Mouse (Mus musculus): ENCODE measurements around the gene Olfr455.

The Olfr455 gene

DNA sequence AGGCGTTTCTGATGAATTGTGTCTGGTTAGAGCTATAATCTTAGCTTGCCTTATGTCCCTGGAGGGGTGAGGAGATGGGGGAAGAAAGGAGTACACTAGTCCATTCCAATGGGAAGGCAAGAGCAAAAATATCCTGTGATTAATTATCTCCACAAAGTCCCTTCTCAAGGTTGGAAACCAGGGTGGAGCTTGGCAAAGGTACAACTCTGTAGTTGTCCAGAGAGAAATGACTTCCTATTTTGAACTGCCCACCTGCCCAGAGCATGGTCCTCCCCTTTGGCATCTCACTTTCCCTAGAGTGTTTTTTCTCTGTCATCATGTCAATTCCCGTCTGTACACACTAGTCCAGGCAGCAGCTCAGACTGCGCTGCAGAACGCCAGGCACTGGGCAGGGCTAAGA, at the start of gene Olfr455:
Gene Olfr455, minus strand, starts transcription at position 127 of the 400 bp plus-strand sequence.
- DNase-seq = peak; percentile 4 to 5

GRCm38 (mm10) chr6:42593138-42593882, 45.9 kb upstream of the Olfr455 start:
- no peak for DNase-seq

DNA sequence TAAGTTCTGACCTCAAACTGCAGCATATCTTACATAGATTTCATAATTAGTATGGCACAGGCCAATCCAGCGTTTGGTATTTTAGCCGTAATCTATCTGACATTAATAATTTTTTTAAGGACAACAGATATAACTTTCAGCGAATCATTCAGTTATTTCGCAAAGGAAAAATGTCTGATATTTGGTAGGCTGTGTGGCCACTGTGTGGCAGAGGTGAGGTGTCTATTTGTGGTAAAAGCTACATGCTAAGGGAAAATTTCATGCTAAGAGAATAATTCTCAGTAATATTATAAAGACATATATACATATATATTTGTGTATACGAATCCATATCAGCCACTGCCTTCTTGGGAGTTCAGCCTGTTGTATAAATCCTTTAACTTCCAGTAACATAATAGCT, 39.2 kb upstream of the Olfr455 start:
- no peak for DNase-seq

GRCm38 (mm10) chr6:42583488-42583872, 36.1 kb upstream of the Olfr455 start:
- DNase-seq = peak; percentile 80 to 81

DNA sequence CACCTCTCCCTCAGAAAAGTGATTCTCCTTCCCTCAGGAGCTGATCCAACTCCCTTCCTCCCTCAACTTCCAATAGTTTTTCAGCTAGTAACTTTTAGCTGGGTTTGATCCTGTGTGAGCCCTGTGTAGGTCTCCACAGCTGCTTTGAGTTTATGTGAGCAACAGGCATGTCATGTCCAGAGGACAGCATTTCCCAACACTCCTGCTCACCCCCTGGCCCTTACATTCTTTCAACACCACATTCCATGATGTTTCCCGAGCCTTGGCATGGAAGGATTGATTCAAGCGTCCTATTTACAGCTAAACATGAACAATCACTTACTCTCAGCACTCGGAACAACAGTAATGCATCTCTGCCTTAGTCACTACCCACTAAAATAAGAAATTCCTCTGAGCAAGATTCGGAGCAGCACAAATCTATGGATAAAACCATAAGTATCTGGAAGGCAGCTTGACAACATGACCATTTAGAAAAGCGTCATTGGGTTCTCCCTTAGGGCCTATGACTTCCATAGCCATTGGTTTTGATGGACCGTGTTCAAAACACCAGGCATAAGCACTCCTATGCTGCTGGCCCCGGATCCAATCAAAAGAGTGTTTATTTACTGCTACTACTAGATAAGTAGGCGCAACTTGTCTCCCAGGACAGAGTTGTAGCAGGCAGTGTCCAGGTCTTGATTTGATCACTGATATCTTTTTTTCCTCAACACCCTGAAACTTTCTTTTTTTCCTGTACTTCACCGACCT, 35.5 kb upstream of the Olfr455 start:
- DNase-seq = no peak

DNA sequence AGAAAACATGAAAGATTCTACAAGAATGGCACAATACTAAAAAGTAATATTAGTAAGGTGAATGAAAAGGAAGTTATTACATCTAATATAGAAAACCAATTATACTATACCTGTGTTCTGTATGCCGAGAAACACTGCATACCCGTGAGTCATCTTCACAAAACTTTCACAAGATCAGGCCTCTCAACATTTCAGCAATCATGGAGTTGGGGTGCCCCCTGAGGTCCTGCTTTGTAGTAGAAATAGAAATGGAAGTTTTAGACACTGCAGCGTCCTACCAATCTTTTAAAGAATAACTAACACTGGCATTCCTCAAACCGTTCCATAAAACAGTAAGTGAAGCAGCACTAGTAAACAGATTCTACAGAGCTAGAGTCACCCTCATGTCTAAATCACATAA, 31.3 kb upstream of the Olfr455 start:
- no peak for DNase-seq

- DNase-seq = no peak
These were observed 30.0 kb upstream of the Olfr455 start for GRCm38 (mm10) chr6:42577433-42577832.

- DNase-seq = no peak
These were observed 20.8 kb upstream of the Olfr455 start for GRCm38 (mm10) chr6:42568205-42568604.

- DNase-seq = no peak
These were observed 18.8 kb upstream of the Olfr455 start for GRCm38 (mm10) chr6:42566076-42566598.

DNA sequence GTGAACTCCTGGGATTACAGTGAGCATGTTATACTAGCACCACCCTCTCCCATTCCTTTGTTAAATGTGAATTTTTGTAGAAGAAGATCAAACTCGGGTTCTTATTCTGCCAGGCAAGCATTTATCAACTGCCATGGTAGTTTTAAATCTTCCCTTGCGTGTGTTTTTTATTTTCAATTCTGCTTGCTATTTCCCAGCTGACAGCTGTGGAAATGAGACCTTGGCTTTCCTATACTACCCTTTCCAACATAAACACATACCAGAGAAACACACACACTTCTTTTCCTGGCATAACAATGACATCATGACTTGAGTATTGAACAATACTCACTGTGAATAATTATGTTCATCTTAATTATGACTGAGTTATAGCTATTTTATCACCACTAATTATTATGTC, 14.9 kb upstream of the Olfr455 start:
- DNase-seq = no peak

GRCm38 (mm10) chr6:42560885-42561284, 13.5 kb upstream of the Olfr455 start:
- DNase-seq = no peak

GRCm38 (mm10) chr6:42558641-42559040, 11.3 kb upstream of the Olfr455 start:
- no peak for DNase-seq

- no peak for DNase-seq
These were observed 1.2 kb downstream of the Olfr455 start for GRCm38 (mm10) chr6:42546180-42546579.

GRCm38 (mm10) chr6:42545451-42545885, 1.9 kb downstream of the Olfr455 start:
- DNase-seq = no peak

DNA sequence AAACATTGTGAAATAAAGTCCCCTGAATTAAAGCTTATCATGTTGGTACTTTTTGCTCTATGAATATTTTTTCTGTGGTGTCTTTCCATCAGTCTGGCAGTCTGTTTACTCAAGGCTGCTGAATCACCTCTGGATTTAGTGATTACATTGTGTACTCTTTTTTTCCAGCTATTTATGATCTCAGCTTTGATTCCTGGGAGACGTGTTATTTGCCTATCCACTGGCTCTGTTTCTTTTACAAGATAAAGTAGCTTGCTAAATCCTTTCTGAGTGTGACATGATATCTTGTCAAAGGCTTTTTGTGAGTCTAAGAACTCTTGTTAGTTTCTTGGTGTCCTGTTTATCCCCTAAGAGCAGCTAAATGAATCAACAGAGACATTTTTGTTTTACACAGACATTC, 2.5 kb downstream of the Olfr455 start:
- no peak for DNase-seq

DNA sequence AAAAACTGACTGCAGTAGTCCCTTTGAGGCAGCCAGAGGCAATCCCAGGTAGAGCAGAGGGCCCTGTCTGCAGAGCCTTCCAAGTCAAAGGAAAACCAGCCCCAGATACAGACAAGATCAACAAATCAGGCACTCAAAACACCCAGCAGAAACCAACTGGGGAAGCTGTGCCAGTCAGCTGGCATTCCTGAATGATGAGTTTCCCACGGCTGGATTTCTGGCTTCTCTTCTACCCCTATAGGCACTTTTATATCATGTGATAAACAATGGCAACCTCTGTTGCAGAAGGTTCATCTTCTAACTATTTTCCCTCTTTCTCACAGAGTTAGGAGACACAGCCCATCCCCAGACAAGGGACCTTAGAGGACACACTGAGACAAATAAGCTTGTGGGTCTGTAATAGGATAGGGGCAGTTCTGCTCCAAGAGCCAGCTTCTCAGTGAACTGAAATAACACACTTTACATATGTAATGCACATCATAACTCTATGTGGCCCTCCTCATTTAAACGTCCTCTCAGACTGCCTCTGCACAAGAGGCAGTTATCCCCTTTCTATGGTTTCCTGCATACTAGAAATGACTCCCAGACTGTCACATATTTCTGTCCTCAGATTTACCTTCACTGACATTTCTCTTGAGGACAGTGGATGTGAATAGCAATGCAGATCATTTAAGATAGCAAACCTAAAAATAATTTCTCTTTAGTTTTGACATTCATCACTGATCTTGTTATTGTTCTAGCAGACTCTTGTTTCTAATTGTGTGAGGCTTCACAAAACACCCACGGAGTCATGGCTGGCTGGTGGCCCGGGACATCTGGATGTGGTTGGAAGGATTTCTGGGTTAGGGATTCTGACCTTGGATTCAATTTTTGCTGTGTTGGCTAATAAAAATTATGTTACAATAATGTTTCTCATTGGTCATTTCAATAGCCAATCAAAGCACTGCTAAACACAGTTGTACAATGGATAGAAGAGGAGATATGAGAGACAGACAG, 5.1 kb downstream of the Olfr455 start:
- peak; percentile 6 to 8 for DNase-seq

DNA sequence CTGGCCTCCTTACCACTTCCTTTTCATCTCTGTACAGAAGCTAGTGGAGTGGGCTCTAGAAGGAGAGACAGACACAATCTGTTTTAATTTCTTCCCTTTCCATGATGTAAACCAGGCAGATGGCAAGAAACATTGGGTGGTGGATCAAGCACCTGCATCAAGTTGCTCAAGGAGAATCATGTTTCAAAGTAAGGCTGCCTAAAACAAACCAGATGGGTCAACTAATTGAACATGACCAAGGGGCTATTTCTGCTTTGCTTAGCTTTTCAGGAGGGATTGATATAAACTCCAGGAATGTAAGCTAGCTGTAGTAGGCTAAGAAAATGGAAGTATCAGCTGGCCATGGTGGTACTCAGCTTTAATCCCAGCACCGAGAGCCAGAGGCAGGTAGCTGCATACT, 6.7 kb downstream of the Olfr455 start:
- no peak for DNase-seq

- DNase-seq = no peak
These were observed 7.7 kb downstream of the Olfr455 start for GRCm38 (mm10) chr6:42539711-42540110.

GRCm38 (mm10) chr6:42513461-42513860, 33.9 kb downstream of the Olfr455 start:
- no peak for DNase-seq

- DNase-seq = no peak
These were observed 38.1 kb downstream of the Olfr455 start for GRCm38 (mm10) chr6:42509311-42509710.

- DNase-seq = peak; percentile 5 to 17
These were observed 43.9 kb downstream of the Olfr455 start for GRCm38 (mm10) chr6:42503478-42503877.

DNA sequence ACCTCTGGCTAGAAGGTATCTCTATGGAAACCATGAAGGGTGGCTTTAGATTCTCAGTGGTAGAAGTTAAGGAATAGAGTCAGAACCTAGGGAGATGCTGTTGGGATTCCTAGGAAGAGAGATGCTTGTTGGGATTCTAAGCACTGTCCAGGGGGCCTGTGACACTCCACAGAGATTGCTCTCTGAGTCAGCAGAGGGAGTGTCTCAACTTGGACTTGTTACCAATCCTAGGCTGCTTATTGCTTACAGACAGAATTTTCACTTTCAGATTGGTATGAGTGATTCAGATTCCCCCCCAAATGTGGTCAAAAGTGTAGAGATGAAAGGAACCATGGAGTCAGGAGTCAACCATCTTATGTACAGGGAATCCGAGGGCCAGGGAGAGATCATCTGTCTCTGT, 57.7 kb downstream of the Olfr455 start:
- no peak for DNase-seq

- no peak for DNase-seq
These were observed 60.3 kb downstream of the Olfr455 start, which contains the start of gene Olfr456 for GRCm38 (mm10) chr6:42487114-42487513. TSS of gene Olfr456 (minus strand) at chr6:42487214.
